Mouse (Mus musculus) embryonic facial prominence, embryonic 12.5 days (tissue): ENCODE measurements at regions not wholly inside any gene's neighbourhood (a gene's known extent, or its start where the extent isn't known, plus 50 kb on each side); places are given as distances from the start of the nearest gene placed in this dataset.

Experiments used
- ATAC-seq: fragments of 200-750 bp; cut with Nextera tagmentation; 2 replicates; pipeline ENCODE4 v1.8.0; 2017; ENCODE audit not compliant: insufficient number of reproducible peaks, insufficient read depth, low FRiP score, low TSS enrichment
- H3K27ac ChIP-seq: fragments of 300-500 bp; sonication (generic); 2 replicates; pipeline ENCODE4 v1.5.1; 2016; ENCODE audit warnings: mild to moderate bottlenecking
- H3K27me3 ChIP-seq: fragments of 300-500 bp; sonication (generic); 2 replicates; pipeline ENCODE4 v1.6.1; 2016; ENCODE audit warnings: mild to moderate bottlenecking, moderate library complexity
- H3K36me3 ChIP-seq: fragments of 300-500 bp; sonication (generic); 2 replicates; pipeline ENCODE4 v1.6.1; 2016; ENCODE audit warnings: mild to moderate bottlenecking
- H3K4me1 ChIP-seq: fragments of 300-500 bp; sonication (generic); 2 replicates; pipeline ENCODE4 v1.6.1; 2016
- H3K4me2 ChIP-seq: fragments of 300-500 bp; sonication (generic); replicated peaks from 2 replicates; pipeline ENCODE4 v1.6.1; 2016; ENCODE audit warnings: mild to moderate bottlenecking, moderate library complexity
- H3K4me3 ChIP-seq: fragments of 300-500 bp; sonication (generic); 2 replicates; pipeline ENCODE4 v1.5.1; 2016; ENCODE audit warnings: mild to moderate bottlenecking
- H3K9ac ChIP-seq: fragments of 300-500 bp; sonication (generic); 2 replicates; pipeline ENCODE4 v1.6.1; 2016; ENCODE audit warnings: mild to moderate bottlenecking, moderate library complexity
- H3K9me3 ChIP-seq: fragments of 300-500 bp; sonication (generic); 2 replicates; pipeline ENCODE4 v1.6.1; 2016; ENCODE audit warnings: mild to moderate bottlenecking, moderate library complexity
- WGBS: fragments of 180-500 bp; shearing (Covaris S2); methylation state at CpG from one replicate; pipeline ENCODE4 v1.1.7; 2016; 5-methylcytosine and 5-hydroxymethylcytosine counted together

DNA sequence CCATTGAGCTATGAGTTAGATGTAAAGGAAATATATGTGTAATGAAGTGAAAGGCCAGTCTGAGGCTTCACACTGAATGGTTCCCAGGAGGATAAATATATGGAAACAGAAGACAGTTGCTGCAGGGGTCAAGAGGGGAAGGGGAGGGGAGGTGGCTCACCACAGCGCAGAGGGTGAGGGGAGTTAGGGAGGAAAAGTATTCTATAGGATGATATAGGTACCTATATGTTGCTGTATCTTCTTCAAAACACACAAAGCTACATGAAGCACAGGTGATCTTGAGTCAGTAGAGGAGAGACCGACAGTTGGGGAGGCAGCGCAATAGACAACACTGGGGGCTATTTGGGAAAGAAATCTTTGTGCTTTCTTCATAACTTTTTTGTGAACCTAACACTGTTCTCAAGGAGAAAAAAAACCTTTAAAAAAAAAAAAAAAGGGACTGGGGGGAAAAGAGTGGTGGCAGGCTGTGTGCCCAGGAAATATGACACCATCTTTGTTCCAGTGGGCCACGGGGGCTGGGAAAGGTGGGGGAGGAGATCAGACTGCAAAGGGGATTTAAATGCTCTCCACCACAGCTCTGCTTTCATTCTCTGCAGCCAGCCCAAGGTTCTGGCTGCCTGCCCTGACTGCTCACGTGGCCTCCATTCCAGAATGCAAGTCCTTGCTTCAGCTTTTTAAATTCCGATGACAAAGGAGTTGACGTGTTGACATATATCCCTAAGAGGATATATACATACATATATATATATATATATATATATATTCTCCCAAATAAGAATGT is 94.5 kb upstream of the Ankrd1 start:
- WGBS = 18% methylated on average over 7 of the region's 7 CpGs
- ATAC-seq = peak; percentile 91
- H3K36me3 ChIP-seq = no peaks in the 10 kb centered on the region
- H3K27ac ChIP-seq = peak overlapping the region; percentile 46
- H3K4me2 ChIP-seq = 0 out of 2 replicates have a peak overlapping the region, but pooled peaks have one; percentile 9
- no peak overlapping the region for H3K4me3 ChIP-seq
- H3K27me3 ChIP-seq = no peaks in the 10 kb centered on the region
- no peaks in the 10 kb centered on the region for H3K9me3 ChIP-seq
- H3K4me1 ChIP-seq = peaks cover 7% of the 10 kb centered on the region
- no peak overlapping the region for H3K9ac ChIP-seq

DNA sequence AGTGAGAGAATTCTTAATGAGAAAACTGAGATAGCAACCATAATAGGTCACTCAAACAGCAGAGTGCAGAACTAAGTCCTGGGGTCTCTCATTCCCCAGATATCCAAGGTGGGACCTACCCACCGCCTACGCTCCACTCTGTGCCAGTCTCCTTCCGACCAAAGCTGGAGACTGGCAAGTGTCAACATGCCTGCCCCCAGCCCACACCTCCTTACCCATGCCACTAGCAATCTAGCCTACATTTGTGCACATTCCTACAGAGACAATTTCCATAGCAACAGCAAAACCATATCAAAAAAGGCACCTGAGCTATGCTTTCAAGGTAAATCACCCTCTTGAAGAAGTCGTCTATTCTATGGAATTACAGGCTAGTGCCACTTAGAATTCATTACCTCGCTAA is 97.3 kb upstream of the Ankrd1 start:
- 83% methylated on average over 5 of the region's 5 CpGs for WGBS
- Histone ChIP-seq H3K4me1 (peaks cover 7% of the 10 kb centered on the region), H3K36me3 (no peaks in the 10 kb centered on the region), H3K9me3 (no peaks in the 10 kb centered on the region), H3K4me3 (no peak overlapping the region), H3K9ac (no peak overlapping the region), H3K27me3 (no peaks in the 10 kb centered on the region), H3K27ac (no peak overlapping the region), H3K4me2 (no peak overlapping the region)
- no peak for ATAC-seq

DNA sequence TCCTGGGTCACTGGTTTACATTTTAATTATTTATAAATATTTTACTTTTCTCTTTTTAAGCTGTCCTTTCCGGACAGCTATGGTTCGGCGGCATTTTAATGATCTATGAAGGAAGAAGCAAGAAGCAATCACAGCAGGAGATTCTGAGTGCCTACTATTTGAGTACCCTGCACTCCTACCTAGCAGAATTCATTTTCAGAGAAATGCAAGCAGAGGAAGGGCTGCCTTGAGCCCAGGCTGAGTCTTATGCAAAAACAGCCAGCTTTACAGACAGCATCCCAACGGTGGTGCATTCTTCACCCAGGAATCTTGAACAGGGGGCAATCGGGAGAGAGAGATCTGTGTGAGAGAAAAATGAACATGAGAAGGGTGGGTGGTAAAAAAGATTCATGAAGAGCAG is 97.7 kb upstream of the Ankrd1 start:
- Histone ChIP-seq H3K9me3 (no peaks in the 10 kb centered on the region), H3K36me3 (no peaks in the 10 kb centered on the region), H3K27ac (no peak overlapping the region), H3K4me3 (no peak overlapping the region), H3K27me3 (no peaks in the 10 kb centered on the region), H3K9ac (no peak overlapping the region), H3K4me1 (peaks cover 7% of the 10 kb centered on the region), H3K4me2 (no peak overlapping the region)
- 69% methylated on average over 5 of the region's 5 CpGs for WGBS
- no peak for ATAC-seq

DNA sequence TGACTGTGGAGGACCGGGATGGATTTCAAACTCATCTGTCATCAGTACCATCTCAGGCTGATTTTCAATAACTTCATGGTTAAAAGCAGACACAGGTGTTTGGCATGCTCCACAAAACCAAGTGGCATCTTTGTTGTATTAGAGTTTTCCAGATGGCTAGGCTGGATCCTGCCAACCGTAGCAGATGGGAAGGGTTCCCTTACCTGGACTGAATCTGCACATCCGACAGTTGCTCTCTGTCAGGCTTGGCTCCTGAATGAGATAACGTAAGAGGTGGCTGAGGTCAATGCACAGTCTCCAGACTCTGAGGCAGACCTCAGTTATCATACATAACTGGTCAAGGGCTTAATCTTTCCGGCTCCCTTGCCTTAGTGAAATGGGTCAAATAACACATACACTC is 99.0 kb upstream of the Ankrd1 start:
- no peak overlapping the region for H3K4me3 ChIP-seq
- no peak overlapping the region for H3K4me2 ChIP-seq
- no peaks in the 10 kb centered on the region for H3K9me3 ChIP-seq
- no peaks in the 10 kb centered on the region for H3K36me3 ChIP-seq
- no peak overlapping the region for H3K27ac ChIP-seq
- H3K27me3 ChIP-seq = no peaks in the 10 kb centered on the region
- H3K4me1 ChIP-seq = peaks cover 5% of the 10 kb centered on the region
- no peak overlapping the region for H3K9ac ChIP-seq
- ATAC-seq = no peak
- WGBS = 80% methylated on average over 5 of the region's 5 CpGs

DNA sequence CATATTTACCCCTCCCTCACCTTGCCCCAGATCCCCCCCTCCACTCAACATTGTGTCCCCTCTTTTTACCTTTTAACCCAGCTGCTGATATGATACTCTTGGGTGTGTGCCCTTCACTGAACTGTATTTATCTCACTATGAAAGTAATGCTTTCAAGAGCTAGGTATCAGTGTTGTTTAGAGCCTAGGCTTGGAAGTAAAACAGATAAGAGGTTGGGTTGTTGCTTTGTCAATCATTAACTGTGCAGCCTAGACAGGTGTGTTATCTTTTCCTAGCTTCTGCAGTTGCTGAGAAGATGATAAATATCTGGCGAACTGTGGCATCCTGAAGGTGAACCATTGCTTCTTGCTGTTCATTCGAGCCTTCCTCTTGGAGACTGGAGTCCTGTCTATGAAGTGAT is 101.2 kb upstream of the Ankrd1 start:
- Histone ChIP-seq H3K4me3 (no peak overlapping the region), H3K27me3 (no peaks in the 10 kb centered on the region), H3K36me3 (no peaks in the 10 kb centered on the region), H3K9me3 (no peaks in the 10 kb centered on the region), H3K27ac (no peak overlapping the region), H3K9ac (no peak overlapping the region), H3K4me1 (0 out of 2 replicates have a peak, but pooled peaks cover 3% of the 10 kb centered on the region), H3K4me2 (no peak overlapping the region)
- no peak for ATAC-seq
- 91% methylated on average over 2 of the region's 2 CpGs for WGBS

DNA sequence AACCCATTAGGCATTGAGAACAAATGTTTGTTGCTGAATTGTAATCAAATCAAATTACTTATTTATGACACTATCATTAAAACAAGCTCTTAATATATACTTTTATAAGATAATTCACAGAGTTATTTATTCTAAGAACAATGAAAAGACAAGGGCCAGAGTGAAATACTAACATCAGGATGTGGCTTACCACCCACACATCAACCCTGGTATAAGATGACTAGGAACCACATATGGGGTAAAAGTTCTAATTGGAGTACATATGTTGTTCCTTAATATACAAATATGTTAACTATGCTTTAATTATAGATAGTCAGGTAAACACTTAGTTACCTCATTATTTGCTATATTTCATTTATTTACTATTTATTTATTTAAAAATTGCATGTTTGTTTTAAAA is 101.7 kb upstream of the Ankrd1 start:
- Histone ChIP-seq H3K9ac (no peak overlapping the region), H3K4me1 (0 out of 2 replicates have a peak, but pooled peaks cover 3% of the 10 kb centered on the region), H3K4me3 (no peak overlapping the region), H3K27ac (no peak overlapping the region), H3K9me3 (no peaks in the 10 kb centered on the region), H3K36me3 (no peaks in the 10 kb centered on the region), H3K27me3 (no peaks in the 10 kb centered on the region), H3K4me2 (no peak overlapping the region)
- no peak for ATAC-seq

DNA sequence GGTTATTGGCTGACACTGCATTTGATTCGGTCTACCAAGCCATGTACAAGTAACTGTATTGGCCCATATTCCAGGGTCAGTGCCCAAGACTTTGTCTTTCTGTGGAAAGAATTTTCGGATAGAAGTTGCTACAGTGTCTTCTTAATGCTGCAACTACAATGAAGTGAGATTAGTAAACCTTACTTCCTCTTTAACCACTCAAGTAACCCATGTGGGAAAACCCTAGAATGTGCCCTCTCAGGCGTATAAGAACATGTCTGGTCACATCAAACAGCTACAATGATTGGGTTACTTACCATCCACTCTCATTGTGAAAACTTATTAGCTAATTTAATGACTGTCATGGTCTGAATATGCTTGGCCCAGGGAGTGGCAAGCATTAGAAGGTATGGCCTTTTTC is 102.3 kb upstream of the Ankrd1 start:
- no peak for ATAC-seq
- Histone ChIP-seq H3K9me3 (no peaks in the 10 kb centered on the region), H3K27ac (no peak overlapping the region), H3K4me2 (no peak overlapping the region), H3K4me1 (0 out of 2 replicates have a peak, but pooled peaks cover 3% of the 10 kb centered on the region), H3K27me3 (no peaks in the 10 kb centered on the region), H3K9ac (no peak overlapping the region), H3K4me3 (no peak overlapping the region), H3K36me3 (no peaks in the 10 kb centered on the region)
- WGBS = 81% methylated on average over 3 of the region's 3 CpGs

DNA sequence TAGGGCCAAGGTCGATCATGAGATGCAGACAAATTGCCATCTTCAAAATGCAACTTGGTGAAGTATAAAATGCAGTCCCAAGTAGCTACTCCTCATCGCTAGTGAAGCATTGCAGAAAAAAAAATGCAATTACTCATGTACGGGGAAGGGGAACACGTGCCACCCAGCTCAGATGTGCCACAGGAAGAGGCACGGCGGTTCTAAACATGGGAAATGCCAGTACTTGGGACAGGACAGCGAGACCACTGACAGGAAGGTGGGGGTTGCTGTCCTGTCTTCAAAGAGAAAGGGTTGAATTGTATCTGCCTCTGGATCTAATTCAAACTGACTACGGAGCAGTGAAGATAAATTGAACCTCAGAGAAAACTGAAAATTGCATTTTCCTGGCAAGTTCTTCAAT is 104.6 kb upstream of the Ankrd1 start:
- no peaks in the 10 kb centered on the region for H3K36me3 ChIP-seq
- H3K4me3 ChIP-seq = no peak overlapping the region
- WGBS = 39% methylated on average over 8 of the region's 8 CpGs
- H3K4me1 ChIP-seq = 0 out of 2 replicates have a peak, but pooled peaks cover 3% of the 10 kb centered on the region
- H3K9ac ChIP-seq = no peak overlapping the region
- no peaks in the 10 kb centered on the region for H3K9me3 ChIP-seq
- no peak overlapping the region for H3K4me2 ChIP-seq
- no peaks in the 10 kb centered on the region for H3K27me3 ChIP-seq
- H3K27ac ChIP-seq = no peak overlapping the region
- no peak for ATAC-seq

DNA sequence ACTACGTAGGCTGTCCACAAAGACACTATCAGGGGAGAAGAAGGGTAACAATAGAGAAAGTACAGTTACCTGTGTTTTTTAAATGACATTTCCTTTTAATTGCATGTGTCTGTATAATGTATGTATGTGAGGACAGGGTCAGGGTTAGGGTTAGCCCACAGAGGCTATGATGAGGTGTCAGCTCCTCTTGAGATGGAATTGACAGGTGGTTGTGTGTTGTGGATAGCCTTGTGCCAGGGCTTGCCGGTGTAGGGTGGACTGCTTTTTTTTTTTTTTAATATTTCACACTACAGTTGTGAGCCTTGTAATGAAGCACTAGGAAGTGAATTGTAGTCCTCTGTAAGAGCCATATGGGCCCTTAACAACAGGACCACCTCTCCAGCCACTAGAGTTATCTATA is 105.7 kb upstream of the Ankrd1 start:
- no peak overlapping the region for H3K27ac ChIP-seq
- no peaks in the 10 kb centered on the region for H3K36me3 ChIP-seq
- ATAC-seq = no peak
- H3K9ac ChIP-seq = no peak overlapping the region
- no peaks in the 10 kb centered on the region for H3K9me3 ChIP-seq
- H3K4me2 ChIP-seq = no peak overlapping the region
- no peak overlapping the region for H3K4me3 ChIP-seq
- WGBS = 93% methylated on average over 2 of the region's 2 CpGs
- 0 out of 2 replicates have a peak, but pooled peaks cover 3% of the 10 kb centered on the region for H3K4me1 ChIP-seq
- no peaks in the 10 kb centered on the region for H3K27me3 ChIP-seq

DNA sequence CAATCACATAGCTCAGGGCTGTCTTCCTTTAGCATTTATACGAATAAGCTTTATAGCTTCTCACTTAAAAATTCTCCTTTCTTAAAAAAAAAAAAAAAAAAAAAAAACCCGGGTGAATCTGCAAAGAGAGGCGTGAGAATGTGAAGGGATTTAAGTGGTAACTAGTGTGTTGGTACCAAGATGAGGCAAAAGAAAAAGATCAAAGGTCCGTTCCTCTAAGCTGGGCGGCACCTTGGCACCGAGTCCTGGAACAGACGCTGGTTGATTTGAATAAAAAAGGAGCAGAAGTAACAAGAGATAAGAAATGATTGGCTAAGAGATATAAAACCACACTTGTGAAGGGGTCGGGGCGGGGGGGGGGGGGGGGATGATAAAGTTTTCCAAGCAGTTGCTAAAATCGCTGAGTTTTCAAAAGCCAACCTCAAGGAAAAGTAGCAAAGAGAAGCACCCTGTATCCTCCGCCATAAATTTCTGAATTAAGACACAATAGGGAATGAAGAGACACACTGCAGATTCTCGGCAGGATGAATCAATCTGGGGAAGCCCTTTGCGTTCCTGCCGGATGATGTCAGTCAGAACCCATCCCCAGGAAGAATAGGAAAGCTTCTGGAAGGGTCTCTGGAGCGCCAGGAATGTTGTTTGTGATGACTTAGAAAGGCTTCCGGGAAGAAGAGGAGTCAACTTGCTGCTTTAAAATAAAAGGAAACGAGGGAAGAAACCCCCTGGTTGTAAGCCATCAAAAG is 107.7 kb upstream of the Ankrd1 start:
- Histone ChIP-seq H3K4me2 (no peak overlapping the region), H3K4me1 (0 out of 2 replicates have a peak, but pooled peaks cover 3% of the 10 kb centered on the region), H3K36me3 (no peaks in the 10 kb centered on the region), H3K27me3 (no peaks in the 10 kb centered on the region), H3K9ac (no peak overlapping the region), H3K4me3 (no peak overlapping the region), H3K9me3 (no peaks in the 10 kb centered on the region), H3K27ac (no peak overlapping the region)
- no peak for ATAC-seq
- WGBS = 45% methylated on average over 16 of the region's 17 CpGs

DNA sequence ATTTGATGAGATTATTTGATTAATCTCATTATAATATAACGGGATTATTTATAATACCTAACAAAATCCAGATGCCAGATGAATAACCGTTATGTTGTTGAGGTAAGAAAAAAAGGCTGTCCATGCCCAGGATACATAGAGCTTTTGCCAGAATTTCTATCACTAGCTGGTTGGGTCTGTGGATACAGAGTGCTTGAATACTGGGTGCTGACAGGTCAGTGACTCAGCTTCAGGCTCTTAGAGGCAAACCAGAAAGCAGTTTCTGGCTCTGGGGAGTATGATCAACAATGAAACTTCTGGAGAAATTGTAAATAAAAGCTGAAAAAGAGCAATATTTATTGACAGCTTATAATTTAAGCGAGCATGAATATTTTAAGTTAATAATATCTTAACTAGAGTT is 109.4 kb upstream of the Ankrd1 start:
- Histone ChIP-seq H3K9me3 (no peaks in the 10 kb centered on the region), H3K27ac (no peak overlapping the region), H3K9ac (no peak overlapping the region), H3K4me3 (no peak overlapping the region), H3K4me2 (no peak overlapping the region), H3K4me1 (0 out of 2 replicates have a peak, but pooled peaks cover 3% of the 10 kb centered on the region), H3K27me3 (no peaks in the 10 kb centered on the region), H3K36me3 (no peaks in the 10 kb centered on the region)
- WGBS = 84% methylated on average over 3 of the region's 3 CpGs
- ATAC-seq = no peak

DNA sequence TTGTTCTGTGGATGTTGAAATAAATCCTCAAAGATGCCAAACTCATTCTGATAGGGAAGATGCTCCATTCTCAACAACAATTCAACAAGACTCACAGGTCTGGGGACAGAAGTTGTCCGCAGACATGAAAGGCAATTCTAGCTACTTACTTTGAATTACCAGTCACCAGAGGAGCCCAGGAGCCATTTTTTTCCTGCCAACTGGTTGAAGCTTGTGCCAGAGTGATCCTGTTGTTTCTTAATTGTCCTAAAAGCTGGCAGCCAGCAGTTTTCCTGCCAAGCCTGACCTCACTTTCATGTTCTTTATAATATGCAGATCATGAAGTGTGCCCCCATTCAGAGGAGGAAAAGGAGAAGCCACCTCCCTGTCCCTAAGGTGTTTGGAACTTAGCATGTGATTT is 110.0 kb upstream of the Ankrd1 start:
- no peaks in the 10 kb centered on the region for H3K27me3 ChIP-seq
- 78% methylated on average over 1 of the region's 1 CpGs for WGBS
- H3K4me1 ChIP-seq = 0 out of 2 replicates have a peak, but pooled peaks cover 3% of the 10 kb centered on the region
- no peak for ATAC-seq
- H3K36me3 ChIP-seq = no peaks in the 10 kb centered on the region
- no peak overlapping the region for H3K4me3 ChIP-seq
- no peak overlapping the region for H3K27ac ChIP-seq
- no peak overlapping the region for H3K4me2 ChIP-seq
- no peaks in the 10 kb centered on the region for H3K9me3 ChIP-seq
- H3K9ac ChIP-seq = no peak overlapping the region
